Mouse (Mus musculus): ENCODE measurements around the gene Mtif2. TPM values are rescaled to one million over a fixed set of nuclear protein-coding genes. Genes with fewer than 3 reads are reported as not detected.
"Not testable (repeated sequence)": the region's sequence is repeated elsewhere in the genome, so short reads cannot be mapped to it uniquely, and the experiment has no call there.

Gene Mtif2
- polyA plus RNA-seq, 1 experiment from 2014 or later, result 54.1 TPM

DNA sequence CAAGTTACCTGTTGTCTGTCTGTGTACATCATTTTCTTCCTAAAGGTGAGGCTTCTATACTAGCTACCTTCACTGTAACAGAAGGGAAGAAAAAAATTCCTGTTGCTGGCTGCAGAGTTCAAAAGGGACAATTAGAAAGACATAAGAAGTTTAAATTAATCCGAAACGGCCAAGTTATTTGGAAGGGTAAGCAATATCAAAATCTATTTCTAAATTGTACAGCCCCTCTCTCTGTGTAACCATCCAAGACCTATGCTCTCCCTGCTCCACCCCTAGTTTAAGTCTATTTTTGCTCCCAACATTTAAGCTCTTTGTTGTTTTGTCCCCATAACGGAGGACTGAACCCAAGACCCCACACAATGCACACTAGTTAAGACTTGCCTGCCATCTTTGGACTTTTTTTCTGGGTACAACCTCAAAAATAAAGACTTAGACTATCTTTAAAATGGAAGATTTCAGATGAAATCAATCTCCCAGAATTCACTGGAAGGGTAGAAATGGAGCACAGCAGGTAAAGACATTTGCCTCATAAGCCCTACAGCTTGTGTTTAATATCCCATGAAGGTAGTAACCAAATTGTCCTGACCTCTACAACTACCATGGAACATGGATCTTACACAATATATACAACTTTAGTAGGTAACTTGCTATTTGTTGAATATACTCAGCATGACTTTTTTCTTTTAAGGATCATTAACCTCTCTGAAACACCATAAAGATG, 18.2 kb downstream of the Mtif2 start:
- peaks cover 53% of the 10 kb centered on the region for H3K36me3 ChIP-seq
- no peak for ATAC-seq (ENCODE audit: low FRiP score, low read depth)
- peaks cover 13% of the 10 kb centered on the region for H3K4me1 ChIP-seq
- H3K27ac ChIP-seq, result no peak overlapping the region
- H3K9ac ChIP-seq, result no peak overlapping the region
- H3K4me2 ChIP-seq (replicated peaks), result no peak overlapping the region
- WGBS, result 92% methylated on average over 3 of the region's 3 CpGs
- no peak overlapping the region for H3K4me3 ChIP-seq
- no peaks in the 10 kb centered on the region for H3K9me3 ChIP-seq
- no peaks in the 10 kb centered on the region for H3K27me3 ChIP-seq

GRCm38 (mm10) chr11:29545150-29545752, 19.0 kb downstream of the Mtif2 start:
- not testable (repeated sequence) for ATAC-seq (ENCODE audit: low FRiP score, low read depth); H3K4me2 ChIP-seq (replicated peaks); H3K27me3 ChIP-seq; H3K27ac ChIP-seq; H3K9ac ChIP-seq; H3K4me3 ChIP-seq; H3K9me3 ChIP-seq
- Histone ChIP-seq H3K36me3 (peaks cover 51% of the 10 kb centered on the region), H3K4me1 (peaks cover 13% of the 10 kb centered on the region)
- WGBS, result 86% methylated on average over 4 of the region's 4 CpGs

DNA sequence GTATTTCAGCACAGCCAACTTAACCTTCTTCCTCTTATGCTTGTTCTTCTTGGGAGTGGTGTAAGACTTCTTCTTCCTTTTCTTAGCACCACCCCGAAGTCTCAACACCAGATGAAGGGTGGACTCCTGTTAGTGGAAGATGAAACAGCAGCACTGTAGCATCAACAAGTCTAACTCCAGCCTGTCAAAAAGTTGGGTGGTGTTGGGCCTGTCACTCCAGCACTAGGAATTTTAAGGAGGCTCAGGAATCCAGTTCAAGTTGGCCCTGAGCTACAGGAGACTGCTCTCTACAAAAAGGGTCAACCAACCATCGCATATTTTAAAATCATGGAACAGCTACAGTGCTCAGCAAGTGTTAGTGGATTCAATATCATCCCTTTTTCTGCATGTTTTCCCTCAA, 20.1 kb downstream of the Mtif2 start:
- not testable (repeated sequence) for H3K27me3 ChIP-seq; H3K27ac ChIP-seq; H3K9me3 ChIP-seq; ATAC-seq (ENCODE audit: low FRiP score, low read depth)
- Histone ChIP-seq H3K4me3 (peak overlapping the region; percentile 63), H3K36me3 (peaks cover 42% of the 10 kb centered on the region), H3K4me1 (peaks cover 13% of the 10 kb centered on the region), H3K9ac (peak overlapping the region; percentile 88; the same call in 1 of the 2 replicates), H3K4me2 (replicated peaks) (peak overlapping the region; percentile 68)
- WGBS, result 92% methylated on average over 2 of the region's 2 CpGs

DNA sequence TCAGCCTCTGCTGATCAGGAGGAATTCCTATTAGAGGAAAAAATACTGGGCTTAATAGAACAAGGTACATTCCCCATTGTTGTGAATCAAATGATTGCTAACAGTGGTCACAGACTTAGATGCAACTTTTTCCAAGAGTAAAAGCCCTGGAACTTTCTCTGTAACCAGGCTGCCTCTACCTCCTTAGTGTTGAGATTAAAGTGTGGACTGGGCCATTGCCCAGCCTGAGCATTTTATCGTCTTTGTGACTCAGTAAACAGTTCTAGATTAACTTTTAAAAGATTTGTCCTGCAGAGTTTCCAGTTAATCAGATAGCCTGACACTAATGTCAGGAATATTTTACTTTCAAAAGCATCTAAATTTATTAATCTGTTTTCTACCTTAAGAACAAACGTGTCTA, 20.6 kb downstream of the Mtif2 start:
- 18% methylated on average over 2 of the region's 2 CpGs for WGBS

DNA sequence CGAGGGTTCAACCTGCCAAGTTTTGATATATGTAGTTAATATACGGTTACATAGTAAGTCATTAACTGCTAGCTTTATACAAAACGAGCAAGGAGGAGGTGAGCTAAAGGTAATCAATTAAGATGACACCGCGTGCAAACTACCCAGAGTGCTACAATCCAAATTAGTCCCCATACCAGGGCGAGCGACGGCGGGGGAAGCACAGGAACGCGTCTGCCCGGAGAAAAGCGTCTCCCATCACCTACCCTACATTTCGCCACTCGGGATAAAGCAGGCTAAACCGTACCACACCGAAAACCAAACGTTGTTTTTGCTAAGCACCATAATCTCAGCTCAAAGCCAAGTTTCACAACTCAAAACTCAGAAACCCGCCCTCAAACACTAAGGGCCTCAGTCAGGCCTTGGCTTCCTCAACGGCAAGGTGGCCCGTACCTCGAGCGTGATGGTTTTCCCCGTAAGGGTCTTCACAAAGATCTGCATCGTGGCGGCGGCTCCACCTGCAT, 21.1 kb downstream of the Mtif2 start:
- Histone ChIP-seq H3K9ac (peak overlapping the region; percentile 88), H3K36me3 (peaks cover 36% of the 10 kb centered on the region), H3K4me2 (replicated peaks) (peak overlapping the region; percentile 68), H3K4me3 (peak overlapping the region; percentile 63), H3K27ac (peak overlapping the region; percentile 81; the same call in 1 of the 2 replicates), H3K4me1 (peaks cover 13% of the 10 kb centered on the region), H3K9me3 (no peaks in the 10 kb centered on the region), H3K27me3 (no peaks in the 10 kb centered on the region)
- ATAC-seq (ENCODE audit: low FRiP score, low read depth), result peak; percentile 4; the same call in 1 of the 2 replicates
- under 1% methylated on average over 27 of the region's 27 CpGs for WGBS

More for the DNA sequence above, 20.6 kb downstream of the Mtif2 start:
- Histone ChIP-seq H3K4me1 (peaks cover 13% of the 10 kb centered on the region), H3K27ac (no peak overlapping the region), H3K27me3 (no peaks in the 10 kb centered on the region), H3K36me3 (peaks cover 39% of the 10 kb centered on the region), H3K9me3 (no peaks in the 10 kb centered on the region), H3K9ac (peak overlapping the region; percentile 88), H3K4me2 (replicated peaks) (peak overlapping the region; percentile 68), H3K4me3 (peak overlapping the region; percentile 63)
- no peak for ATAC-seq (ENCODE audit: low FRiP score, low read depth)

GRCm38 (mm10) chr11:29547752-29548503, 21.7 kb downstream of the Mtif2 start, which contains the start of the genes Clhc1 and Rps27a:
Gene Clhc1, plus strand, starts transcription at chr11:29547950.
Gene Rps27a, minus strand, starts transcription at chr11:29548109.
- no peaks in the 10 kb centered on the region for H3K27me3 ChIP-seq
- H3K9me3 ChIP-seq, result no peaks in the 10 kb centered on the region
- H3K4me3 ChIP-seq, result peak within 1 kb of the TSS; percentile 63
- H3K36me3 ChIP-seq, result peaks cover 35% of the 10 kb centered on the region
- H3K27ac ChIP-seq, result peak within 1 kb of the TSS; percentile 81; the same call in 1 of the 2 replicates
- peak within 1 kb of the TSS; percentile 71 for H3K4me2 ChIP-seq (replicated peaks)
- peak within 1 kb of the TSS; percentile 88 for H3K9ac ChIP-seq
- peaks cover 13% of the 10 kb centered on the region for H3K4me1 ChIP-seq
- under 1% methylated on average over 46 of the region's 46 CpGs for WGBS
- ATAC-seq (ENCODE audit: low FRiP score, low read depth), result peak; percentile 98

GRCm38 (mm10) chr11:29548504-29549424, 22.6 kb downstream of the Mtif2 start:
- 26% methylated on average over 23 of the region's 23 CpGs for WGBS
- H3K4me3 ChIP-seq, result peak overlapping the region; percentile 63

GRCm38 (mm10) chr11:29549425-29549778, 23.2 kb downstream of the Mtif2 start:
- Histone ChIP-seq H3K27me3 (no peaks in the 10 kb centered on the region), H3K4me1 (peaks cover 13% of the 10 kb centered on the region), H3K4me3 (no peak overlapping the region), H3K27ac (no peak overlapping the region), H3K4me2 (replicated peaks) (no peak overlapping the region), H3K36me3 (peaks cover 25% of the 10 kb centered on the region), H3K9me3 (no peaks in the 10 kb centered on the region), H3K9ac (no peak overlapping the region)
- WGBS, result 94% methylated on average over 1 of the region's 1 CpGs
- ATAC-seq (ENCODE audit: low FRiP score, low read depth), result no peak

More at GRCm38 (mm10) chr11:29548504-29549424, 22.6 kb downstream of the Mtif2 start:
- Histone ChIP-seq H3K4me1 (peaks cover 13% of the 10 kb centered on the region), H3K27ac (0 out of 2 replicates have a peak overlapping the region, but pooled peaks have one; percentile 81), H3K27me3 (no peaks in the 10 kb centered on the region), H3K4me2 (replicated peaks) (peak overlapping the region; percentile 71), H3K9me3 (no peaks in the 10 kb centered on the region), H3K36me3 (peaks cover 31% of the 10 kb centered on the region), H3K9ac (peak overlapping the region; percentile 88)
- ATAC-seq (ENCODE audit: low FRiP score, low read depth), result no peak

GRCm38 (mm10) chr11:29560452-29560851, 34.2 kb downstream of the Mtif2 start:
- no peak overlapping the region for H3K27ac ChIP-seq
- no peak overlapping the region for H3K4me2 ChIP-seq (replicated peaks)
- ATAC-seq (ENCODE audit: low FRiP score, low read depth), result no peak
- H3K36me3 ChIP-seq, result no peaks in the 10 kb centered on the region
- H3K9me3 ChIP-seq, result no peaks in the 10 kb centered on the region
- H3K4me3 ChIP-seq, result no peak overlapping the region
- no peaks in the 10 kb centered on the region for H3K4me1 ChIP-seq
- WGBS, result 85% methylated on average over 9 of the region's 9 CpGs
- H3K9ac ChIP-seq, result no peak overlapping the region
- H3K27me3 ChIP-seq, result no peaks in the 10 kb centered on the region

GRCm38 (mm10) chr11:29560990-29561389, 34.8 kb downstream of the Mtif2 start:
- no peaks in the 10 kb centered on the region for H3K36me3 ChIP-seq
- H3K9me3 ChIP-seq, result no peaks in the 10 kb centered on the region
- H3K27me3 ChIP-seq, result no peaks in the 10 kb centered on the region
- no peak overlapping the region for H3K9ac ChIP-seq
- H3K4me2 ChIP-seq (replicated peaks), result no peak overlapping the region
- no peak overlapping the region for H3K27ac ChIP-seq
- H3K4me3 ChIP-seq, result no peak overlapping the region
- no peak for ATAC-seq (ENCODE audit: low FRiP score, low read depth)
- WGBS, result 87% methylated on average over 3 of the region's 3 CpGs
- H3K4me1 ChIP-seq, result no peaks in the 10 kb centered on the region

DNA sequence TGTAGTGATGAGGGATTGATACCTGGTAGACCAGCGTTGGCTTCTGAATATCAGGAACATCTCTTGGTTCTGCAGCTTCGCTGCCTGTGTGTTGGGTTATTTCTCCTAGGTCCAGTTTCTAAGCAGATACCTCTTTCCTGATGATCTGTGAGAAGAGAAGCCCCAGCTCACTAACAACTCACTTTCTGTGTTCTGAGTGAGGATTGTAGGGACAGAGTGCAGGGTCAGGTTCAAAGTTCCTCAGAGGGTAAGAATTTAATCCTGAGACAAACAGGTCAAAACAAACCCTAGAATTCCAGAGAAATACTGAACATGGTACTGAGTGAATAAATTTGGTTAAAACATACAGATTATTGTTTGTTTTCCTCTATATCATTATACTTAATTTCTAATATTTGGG, 37.2 kb downstream of the Mtif2 start:
- Histone ChIP-seq H3K27me3 (no peaks in the 10 kb centered on the region), H3K4me1 (no peaks in the 10 kb centered on the region), H3K27ac (no peak overlapping the region), H3K36me3 (no peaks in the 10 kb centered on the region), H3K4me2 (replicated peaks) (no peak overlapping the region), H3K9ac (no peak overlapping the region), H3K9me3 (no peaks in the 10 kb centered on the region), H3K4me3 (no peak overlapping the region)
- no peak for ATAC-seq (ENCODE audit: low FRiP score, low read depth)
- 79% methylated on average over 2 of the region's 2 CpGs for WGBS
